Mouse (Mus musculus) adrenal gland, adult 18-20 months (tissue): ENCODE data around the gene Gm16223. TPM values are rescaled to one million over a fixed set of nuclear protein-coding genes. Genes with fewer than 3 reads are reported as not detected.

ENCODE experiments used
- DNase-seq, 2 experiments: peaks; one replicate each; pipeline ENCODE4 v3.0.0; 2021 to 2022; ENCODE audit warnings: low spot score in 2 of 2
- long read RNA-seq, 2 experiments: library from polyadenylated mRNA; stranded (forward); transcript quantifications; one replicate each; pipeline ENCODE4 v2.0.0; 2021
- total RNA-seq, 2 experiments: library from RNA; stranded (reverse); gene quantifications; 1 replicate in 1 of 2; 2 replicates in 1 of 2; pipeline ENCODE4 v1.2.3; 2021

Gene Gm16223
- under 1 TPM in 1 of 2 experiments, not detected in 1; 0.10 TPM for total RNA-seq
- long read RNA-seq, experiment 1 = 0 reads
- long read RNA-seq, experiment 2 = 0 reads

DNA sequence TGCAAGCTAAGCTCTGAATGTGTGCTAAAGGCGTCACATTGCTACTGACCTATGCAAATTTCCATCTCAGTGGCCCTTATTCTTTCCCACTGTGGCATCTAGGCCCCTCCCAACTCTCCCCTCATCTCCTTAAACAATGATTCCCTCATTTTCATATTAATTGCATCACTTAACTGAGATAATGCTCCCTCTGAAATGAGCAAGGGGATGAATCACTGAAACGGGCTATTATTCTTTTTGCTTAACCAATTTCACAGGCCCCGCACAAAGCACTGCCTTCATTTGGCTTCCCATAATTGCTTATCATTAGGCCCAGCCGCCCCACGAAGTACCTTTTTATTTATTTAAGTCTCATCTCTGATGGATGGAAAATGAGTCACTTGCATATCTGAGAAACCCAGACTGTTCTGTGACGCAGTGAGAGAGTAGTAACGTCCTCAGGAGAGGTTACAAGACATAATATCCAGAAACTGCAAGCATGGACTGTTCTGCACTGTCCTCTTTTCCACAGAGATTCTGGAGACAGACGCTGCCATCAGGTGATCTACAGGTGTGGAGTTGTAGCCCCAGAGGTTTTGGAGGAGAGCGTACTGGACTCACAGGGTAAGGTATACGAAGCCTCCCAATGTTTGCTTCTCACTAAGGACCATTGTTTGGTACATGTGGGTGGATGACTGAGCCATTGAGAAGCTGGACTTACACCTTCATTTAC is at the start of gene Gm16223:
Gene Gm16223 (plus strand): TSS at position 485 of the 712 bp plus-strand sequence.
- DNase-seq = no peak

GRCm38 (mm10) chr5:42022029-42022428 is 45.7 kb upstream of the Gm16223 start:
- no peak for DNase-seq

GRCm38 (mm10) chr5:42023521-42023920 is 44.2 kb upstream of the Gm16223 start:
- DNase-seq = no peak

- DNase-seq = no peak
These were observed 31.2 kb upstream of the Gm16223 start for GRCm38 (mm10) chr5:42036388-42037082.

GRCm38 (mm10) chr5:42054636-42055035 is 13.1 kb upstream of the Gm16223 start:
- no peak for DNase-seq

DNA sequence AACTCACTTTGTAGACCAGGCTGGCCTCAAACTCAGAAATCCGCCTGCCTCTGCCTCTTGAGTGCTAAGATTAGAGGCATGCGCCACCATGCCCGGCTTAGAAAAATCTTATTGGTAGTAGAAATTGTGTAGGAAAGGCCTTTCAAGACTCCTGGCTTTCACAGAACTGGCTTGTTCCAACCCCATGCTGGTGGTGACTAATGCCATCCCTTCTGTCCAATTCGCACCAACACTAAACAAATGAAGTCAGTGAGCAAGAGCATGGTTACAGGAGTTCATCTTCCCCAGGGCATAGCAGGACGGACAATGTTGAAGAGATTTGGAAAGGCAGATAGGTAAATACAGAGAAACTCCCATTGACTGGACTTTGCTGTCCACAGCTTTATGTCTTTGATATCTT is 12.6 kb upstream of the Gm16223 start:
- DNase-seq = no peak

- no peak for DNase-seq
These were observed 2.7 kb upstream of the Gm16223 start for GRCm38 (mm10) chr5:42065090-42065489.

GRCm38 (mm10) chr5:42067075-42067474 is 685 bp upstream of the Gm16223 start:
- DNase-seq = no peak

GRCm38 (mm10) chr5:42068188-42068579 is 424 bp downstream of the Gm16223 start:
- DNase-seq = no peak

DNA sequence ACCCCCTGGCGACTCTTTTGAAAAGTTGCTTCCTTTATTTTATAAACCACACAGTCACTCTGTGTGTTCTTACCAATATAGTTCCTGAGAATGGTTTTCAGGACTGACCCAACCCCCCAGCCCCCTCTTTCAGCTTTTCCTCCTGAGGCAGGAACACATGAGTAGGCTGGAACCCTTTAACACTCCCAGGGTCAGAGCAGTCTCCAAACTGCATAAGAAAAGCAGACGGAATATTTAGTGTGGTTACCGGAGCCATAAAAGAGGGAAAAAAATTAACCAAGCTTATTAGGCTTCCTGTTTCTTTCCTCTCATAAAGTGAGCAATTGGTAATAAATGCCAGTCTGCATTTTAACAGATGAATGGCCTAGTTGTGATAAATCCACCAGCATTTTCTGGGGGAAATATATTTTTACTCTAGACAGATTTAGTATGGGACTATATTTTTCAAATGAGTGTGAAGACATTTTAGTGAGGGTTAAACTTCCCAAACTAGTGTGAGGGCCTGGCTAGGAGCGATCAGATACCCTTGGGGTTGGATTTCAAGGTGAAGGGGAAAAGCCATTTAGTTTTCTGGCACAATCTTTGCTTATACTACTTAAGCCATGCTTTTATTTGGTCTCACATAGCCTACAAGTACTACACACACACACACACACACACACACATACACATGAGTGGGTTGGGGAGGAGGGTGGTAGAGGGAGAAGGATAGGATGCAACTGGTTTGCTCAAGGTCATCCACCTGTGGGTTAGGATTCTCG is 49.0 kb downstream of the Gm16223 start:
- DNase-seq = no peak

GRCm38 (mm10) chr5:42125562-42125961 is 57.8 kb downstream of the Gm16223 start:
- no peak for DNase-seq

GRCm38 (mm10) chr5:42155626-42156025 is 87.9 kb downstream of the Gm16223 start:
- no peak for DNase-seq

- no peak for DNase-seq
These were observed 97.0 kb downstream of the Gm16223 start for GRCm38 (mm10) chr5:42164731-42165130.

DNA sequence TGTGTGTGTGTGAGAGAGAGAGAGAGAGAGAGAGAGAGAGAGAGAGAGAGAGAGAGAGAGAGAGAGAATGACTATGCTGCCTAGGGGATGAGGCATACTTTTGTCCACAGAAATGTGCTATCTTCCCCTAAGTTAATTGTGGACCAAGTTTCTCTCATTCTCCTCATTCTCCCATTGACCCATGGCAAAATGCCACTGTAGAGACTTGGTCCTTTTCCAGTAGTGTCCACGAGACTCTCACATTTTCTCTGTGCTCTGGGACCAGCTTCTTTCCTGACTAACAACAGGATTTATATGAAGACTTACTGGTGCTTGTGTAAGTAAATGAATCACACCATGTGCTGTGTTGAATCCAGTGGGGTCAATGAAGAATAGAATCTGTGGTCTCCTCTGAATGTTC is 98.6 kb downstream of the Gm16223 start:
- no peak for DNase-seq

- DNase-seq = no peak
These were observed 100.3 kb downstream of the Gm16223 start for GRCm38 (mm10) chr5:42168071-42168470.

GRCm38 (mm10) chr5:42168785-42169184 is 101.0 kb downstream of the Gm16223 start:
- DNase-seq = no peak

- no peak for DNase-seq
These were observed 106.3 kb downstream of the Gm16223 start for GRCm38 (mm10) chr5:42174109-42174508.

- no peak for DNase-seq
These were observed 107.7 kb downstream of the Gm16223 start for GRCm38 (mm10) chr5:42175424-42175823.

DNA sequence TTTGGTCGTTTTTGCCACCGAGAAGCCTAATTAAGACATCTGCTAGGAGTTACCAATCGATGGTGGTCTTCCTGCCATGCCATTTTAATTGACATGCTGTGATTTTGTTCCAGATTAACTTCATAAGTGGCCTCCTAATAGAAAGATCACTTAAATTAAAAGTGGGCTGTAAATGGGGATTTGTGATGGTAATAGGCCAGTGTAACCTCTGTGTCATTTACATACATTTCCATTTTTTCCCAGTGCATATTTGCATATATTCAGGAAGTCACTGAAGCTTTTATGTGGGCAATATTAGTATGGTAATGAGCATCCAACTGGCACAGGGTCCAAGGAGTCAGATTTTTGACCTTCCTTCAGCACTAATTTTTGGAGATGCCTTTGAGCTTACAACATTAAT is 130.7 kb downstream of the Gm16223 start:
- no peak for DNase-seq

- no peak for DNase-seq
These were observed 139.8 kb downstream of the Gm16223 start for GRCm38 (mm10) chr5:42207456-42208122.
